Mouse (Mus musculus): ENCODE measurements around the gene Pbx2. TPM values are rescaled to one million over a fixed set of nuclear protein-coding genes. Genes with fewer than 3 reads are reported as not detected.

The Pbx2 gene
- polyA plus RNA-seq, 1 experiment from 2014 or later, result 6.9 TPM

GRCm38 (mm10) chr17:34569919-34570318 lies 21.1 kb upstream of the Pbx2 start:
- Histone ChIP-seq H3K27me3 (replicated peaks; ENCODE audit: control insufficient read depth, insufficient read depth, low read length) (no peaks in the 10 kb centered on the region), H3K9ac (ENCODE audit: low read depth, low read length) (no peak overlapping the region), H3K27ac (ENCODE audit: low read length) (no peak overlapping the region), H3K4me1 (ENCODE audit: control insufficient read depth, insufficient read depth, low read length) (0 out of 2 replicates have a peak, but pooled peaks cover 4% of the 10 kb centered on the region), H3K4me3 (ENCODE audit: low read length) (no peak overlapping the region), H3K4me2 (ENCODE audit: low read depth, low read length) (no peak overlapping the region), H3K9me3 (ENCODE audit: control insufficient read depth, low read length) (no peaks in the 10 kb centered on the region), H3K36me3 (ENCODE audit: control insufficient read depth, insufficient read depth, low read length) (no peaks in the 10 kb centered on the region)
- ATAC-seq, result no peak
- 77% methylated on average over 4 of the region's 4 CpGs for WGBS

GRCm38 (mm10) chr17:34571875-34572274 lies 19.2 kb upstream of the Pbx2 start:
- Histone ChIP-seq H3K4me3 (ENCODE audit: low read length) (no peak overlapping the region), H3K9ac (ENCODE audit: low read depth, low read length) (no peak overlapping the region), H3K27ac (ENCODE audit: low read length) (no peak overlapping the region), H3K4me2 (ENCODE audit: low read depth, low read length) (no peak overlapping the region), H3K4me1 (ENCODE audit: control insufficient read depth, insufficient read depth, low read length) (0 out of 2 replicates have a peak, but pooled peaks cover 4% of the 10 kb centered on the region), H3K36me3 (ENCODE audit: control insufficient read depth, insufficient read depth, low read length) (no peaks in the 10 kb centered on the region), H3K27me3 (replicated peaks; ENCODE audit: control insufficient read depth, insufficient read depth, low read length) (no peaks in the 10 kb centered on the region), H3K9me3 (ENCODE audit: control insufficient read depth, low read length) (no peaks in the 10 kb centered on the region)
- ATAC-seq, result no peak
- WGBS, result 21% methylated on average over 5 of the region's 5 CpGs

DNA sequence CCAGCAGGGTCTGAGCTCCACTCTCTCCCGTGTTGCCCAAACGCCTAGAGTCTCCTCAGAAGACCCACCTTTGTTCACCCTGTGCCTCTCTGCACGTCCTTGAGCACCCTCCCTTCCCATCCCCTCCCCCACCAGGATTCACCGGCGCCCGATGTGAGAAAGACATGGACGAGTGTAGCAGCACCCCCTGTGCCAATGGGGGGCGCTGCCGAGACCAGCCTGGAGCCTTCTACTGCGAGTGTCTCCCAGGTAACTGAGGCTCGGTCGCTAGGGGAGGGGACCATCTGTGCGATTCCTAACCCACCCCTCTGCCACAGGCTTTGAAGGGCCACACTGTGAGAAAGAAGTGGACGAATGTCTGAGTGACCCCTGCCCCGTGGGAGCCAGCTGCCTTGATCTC lies 18.7 kb upstream of the Pbx2 start:
- 16% methylated on average over 15 of the region's 15 CpGs for WGBS
- Histone ChIP-seq H3K9me3 (ENCODE audit: control insufficient read depth, low read length) (no peaks in the 10 kb centered on the region), H3K4me2 (ENCODE audit: low read depth, low read length) (no peak overlapping the region), H3K4me1 (ENCODE audit: control insufficient read depth, insufficient read depth, low read length) (0 out of 2 replicates have a peak, but pooled peaks cover 4% of the 10 kb centered on the region), H3K4me3 (ENCODE audit: low read length) (no peak overlapping the region), H3K36me3 (ENCODE audit: control insufficient read depth, insufficient read depth, low read length) (no peaks in the 10 kb centered on the region), H3K9ac (ENCODE audit: low read depth, low read length) (no peak overlapping the region), H3K27ac (ENCODE audit: low read length) (no peak overlapping the region), H3K27me3 (replicated peaks; ENCODE audit: control insufficient read depth, insufficient read depth, low read length) (no peaks in the 10 kb centered on the region)
- ATAC-seq, result no peak

DNA sequence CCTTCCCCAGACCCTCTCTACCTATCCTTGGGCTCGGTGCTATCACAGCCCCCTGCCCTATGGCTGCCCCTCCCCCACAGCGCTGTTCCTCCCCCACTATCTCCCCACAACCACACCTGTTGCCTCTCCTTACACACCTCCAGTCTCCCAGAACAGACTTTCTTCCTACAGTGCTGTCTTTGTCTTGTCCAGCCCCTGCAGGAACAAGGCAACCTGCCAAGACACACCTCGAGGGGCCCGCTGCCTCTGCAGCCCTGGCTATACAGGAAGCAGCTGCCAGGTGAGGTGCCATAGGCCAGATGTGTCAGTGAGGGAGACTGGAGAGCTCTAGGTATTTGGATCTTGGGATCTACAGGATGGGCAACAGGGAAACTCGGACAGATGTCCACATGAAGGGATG lies 14.5 kb upstream of the Pbx2 start:
- Histone ChIP-seq H3K9ac (ENCODE audit: low read depth, low read length) (no peak overlapping the region), H3K4me3 (ENCODE audit: low read length) (no peak overlapping the region), H3K4me1 (ENCODE audit: control insufficient read depth, insufficient read depth, low read length) (0 out of 2 replicates have a peak, but pooled peaks cover 4% of the 10 kb centered on the region), H3K9me3 (ENCODE audit: control insufficient read depth, low read length) (no peaks in the 10 kb centered on the region), H3K4me2 (ENCODE audit: low read depth, low read length) (no peak overlapping the region), H3K27ac (ENCODE audit: low read length) (peak overlapping the region; percentile 58; the same call in 1 of the 2 replicates), H3K36me3 (ENCODE audit: control insufficient read depth, insufficient read depth, low read length) (no peaks in the 10 kb centered on the region), H3K27me3 (replicated peaks; ENCODE audit: control insufficient read depth, insufficient read depth, low read length) (no peaks in the 10 kb centered on the region)
- WGBS, result 50% methylated on average over 5 of the region's 5 CpGs
- peak; percentile 88 for ATAC-seq

- 89% methylated on average over 3 of the region's 3 CpGs for WGBS
- Histone ChIP-seq H3K4me3 (ENCODE audit: low read length) (no peak overlapping the region), H3K4me1 (ENCODE audit: control insufficient read depth, insufficient read depth, low read length) (0 out of 2 replicates have a peak, but pooled peaks cover 4% of the 10 kb centered on the region), H3K4me2 (ENCODE audit: low read depth, low read length) (no peak overlapping the region), H3K27ac (ENCODE audit: low read length) (no peak overlapping the region), H3K9me3 (ENCODE audit: control insufficient read depth, low read length) (no peaks in the 10 kb centered on the region), H3K27me3 (replicated peaks; ENCODE audit: control insufficient read depth, insufficient read depth, low read length) (no peaks in the 10 kb centered on the region), H3K9ac (ENCODE audit: low read depth, low read length) (no peak overlapping the region), H3K36me3 (ENCODE audit: control insufficient read depth, insufficient read depth, low read length) (no peaks in the 10 kb centered on the region)
- no peak for ATAC-seq
Observed at GRCm38 (mm10) chr17:34578070-34578469, 13.0 kb upstream of the Pbx2 start.

DNA sequence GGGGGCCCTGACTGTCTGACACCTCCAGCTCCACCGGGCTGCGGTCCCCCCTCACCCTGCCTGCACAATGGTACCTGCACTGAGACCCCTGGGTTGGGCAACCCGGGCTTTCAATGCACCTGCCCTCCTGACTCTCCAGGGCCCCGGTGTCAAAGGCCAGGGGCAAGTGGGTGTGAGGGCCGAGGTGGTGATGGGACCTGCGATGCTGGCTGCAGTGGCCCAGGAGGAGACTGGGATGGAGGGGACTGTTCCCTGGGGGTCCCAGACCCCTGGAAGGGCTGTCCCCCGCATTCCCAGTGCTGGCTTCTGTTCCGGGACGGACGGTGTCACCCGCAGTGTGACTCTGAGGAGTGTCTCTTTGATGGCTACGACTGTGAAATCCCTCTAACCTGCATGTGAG lies 8.5 kb upstream of the Pbx2 start:
- Histone ChIP-seq H3K4me2 (ENCODE audit: low read depth, low read length) (no peak overlapping the region), H3K36me3 (ENCODE audit: control insufficient read depth, insufficient read depth, low read length) (no peaks in the 10 kb centered on the region), H3K27me3 (replicated peaks; ENCODE audit: control insufficient read depth, insufficient read depth, low read length) (no peaks in the 10 kb centered on the region), H3K27ac (ENCODE audit: low read length) (no peak overlapping the region), H3K4me3 (ENCODE audit: low read length) (no peak overlapping the region), H3K9me3 (ENCODE audit: control insufficient read depth, low read length) (no peaks in the 10 kb centered on the region), H3K4me1 (ENCODE audit: control insufficient read depth, insufficient read depth, low read length) (peaks cover 12% of the 10 kb centered on the region; the same call in 1 of the 2 replicates), H3K9ac (ENCODE audit: low read depth, low read length) (no peak overlapping the region)
- ATAC-seq, result no peak
- WGBS, result 88% methylated on average over 12 of the region's 12 CpGs

GRCm38 (mm10) chr17:34583397-34583796 lies 7.7 kb upstream of the Pbx2 start:
- Histone ChIP-seq H3K9me3 (ENCODE audit: control insufficient read depth, low read length) (no peaks in the 10 kb centered on the region), H3K9ac (ENCODE audit: low read depth, low read length) (no peak overlapping the region), H3K27me3 (replicated peaks; ENCODE audit: control insufficient read depth, insufficient read depth, low read length) (no peaks in the 10 kb centered on the region), H3K4me2 (ENCODE audit: low read depth, low read length) (no peak overlapping the region), H3K27ac (ENCODE audit: low read length) (no peak overlapping the region), H3K4me3 (ENCODE audit: low read length) (no peak overlapping the region), H3K36me3 (ENCODE audit: control insufficient read depth, insufficient read depth, low read length) (no peaks in the 10 kb centered on the region), H3K4me1 (ENCODE audit: control insufficient read depth, insufficient read depth, low read length) (peaks cover 16% of the 10 kb centered on the region)
- 58% methylated on average over 7 of the region's 7 CpGs for WGBS
- ATAC-seq, result no peak

- Histone ChIP-seq H3K9me3 (ENCODE audit: control insufficient read depth, low read length) (no peaks in the 10 kb centered on the region), H3K4me3 (ENCODE audit: low read length) (no peak overlapping the region), H3K36me3 (ENCODE audit: control insufficient read depth, insufficient read depth, low read length) (no peaks in the 10 kb centered on the region), H3K27ac (ENCODE audit: low read length) (no peak overlapping the region), H3K9ac (ENCODE audit: low read depth, low read length) (no peak overlapping the region), H3K27me3 (replicated peaks; ENCODE audit: control insufficient read depth, insufficient read depth, low read length) (no peaks in the 10 kb centered on the region), H3K4me2 (ENCODE audit: low read depth, low read length) (no peak overlapping the region), H3K4me1 (ENCODE audit: control insufficient read depth, insufficient read depth, low read length) (peaks cover 19% of the 10 kb centered on the region)
- WGBS, result 93% methylated on average over 8 of the region's 8 CpGs
- no peak for ATAC-seq
Observed at GRCm38 (mm10) chr17:34583819-34584218, 7.2 kb upstream of the Pbx2 start.

DNA sequence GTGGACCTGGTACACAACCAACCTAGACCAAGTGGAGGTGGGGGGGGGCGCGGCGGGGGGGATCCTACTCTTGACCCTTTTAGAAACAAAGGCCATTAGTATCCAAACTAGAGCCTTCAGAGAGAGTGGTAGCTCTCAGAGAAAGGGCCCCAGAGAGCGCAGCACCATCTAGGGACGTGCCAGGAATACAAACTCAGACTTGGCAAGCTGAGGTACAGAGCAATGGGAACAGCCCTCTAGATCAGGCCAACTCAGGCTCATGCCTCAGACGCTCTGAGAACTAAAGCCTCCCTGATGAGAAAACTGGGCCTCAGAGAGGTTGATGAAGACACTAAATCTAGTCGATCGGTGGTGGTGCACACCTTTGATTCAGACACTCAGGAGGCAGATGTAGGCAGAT lies 5.9 kb upstream of the Pbx2 start:
- Histone ChIP-seq H3K4me2 (ENCODE audit: low read depth, low read length) (no peak overlapping the region), H3K36me3 (ENCODE audit: control insufficient read depth, insufficient read depth, low read length) (no peaks in the 10 kb centered on the region), H3K27ac (ENCODE audit: low read length) (no peak overlapping the region), H3K9ac (ENCODE audit: low read depth, low read length) (no peak overlapping the region), H3K9me3 (ENCODE audit: control insufficient read depth, low read length) (no peaks in the 10 kb centered on the region), H3K4me1 (ENCODE audit: control insufficient read depth, insufficient read depth, low read length) (peaks cover 32% of the 10 kb centered on the region), H3K27me3 (replicated peaks; ENCODE audit: control insufficient read depth, insufficient read depth, low read length) (no peaks in the 10 kb centered on the region), H3K4me3 (ENCODE audit: low read length) (no peak overlapping the region)
- no peak for ATAC-seq
- WGBS, result 86% methylated on average over 8 of the region's 8 CpGs

Measured in intestine, embryonic 16.5 days (tissue).